Mouse (Mus musculus) erythroblast, embryonic 14.5 days (primary cell): Measurements from ENCODE around the gene Sirt6. TPM values are rescaled to one million over a fixed set of nuclear protein-coding genes. Genes with fewer than 3 reads are reported as not detected.
A peak's percentile ranks its signal among the peaks of the same experiment; 100 is the strongest.

Experiments
- H3K27me3 ChIP-seq: 2 replicates; pipeline ENCODE4 v1.6.1; 2012; ENCODE audit warnings: inconsistent platforms; ENCODE audit not compliant: control insufficient read depth
- H3K36me3 ChIP-seq: 2 replicates; pipeline ENCODE4 v1.6.1; 2012; ENCODE audit warnings: mild to moderate bottlenecking, inconsistent platforms; ENCODE audit not compliant: control insufficient read depth
- H3K4me1 ChIP-seq: 2 replicates; pipeline ENCODE4 v1.6.1; 2012; ENCODE audit warnings: inconsistent platforms; ENCODE audit not compliant: control insufficient read depth
- H3K4me3 ChIP-seq: replicated peaks from 2 replicates; pipeline ENCODE3; 2012; ENCODE audit warnings: moderate library complexity, mild to moderate bottlenecking, inconsistent platforms
- H3K9me3 ChIP-seq: 2 replicates; pipeline ENCODE4 v1.6.1; 2012; ENCODE audit warnings: low read length, inconsistent platforms, mixed read lengths; ENCODE audit not compliant: control insufficient read depth
- GATA1 ChIP-seq: IDR thresholded peaks from 2 replicates; pipeline ENCODE4 v1.6.1; 2012; ENCODE audit warnings: low read length, inconsistent platforms, mixed read lengths
- TAL1 ChIP-seq: IDR thresholded peaks from 3 replicates; pipeline ENCODE4 v1.6.1; 2012; ENCODE audit warnings: low read length, inconsistent platforms, mixed read lengths
- polyA plus RNA-seq: library from polyadenylated mRNA; stranded (reverse); fragments of >175 nt; gene quantifications from 2 replicates; pipeline ENCODE4 v1.2.3, GENCODE M21; 2012

Sirt6 gene
- polyA plus RNA-seq, 1 experiment: 6.6 TPM

GRCm38 (mm10) chr10:81605974-81606751 lies 21.4 kb downstream of the Sirt6 start, which contains the start of gene BC025920:
Gene BC025920, plus strand, starts transcription at chr10:81606270.
- TF ChIP-seq GATA1: no peak
- TF ChIP-seq TAL1: no peak
- Histone ChIP-seq H3K27me3 (no peaks in the 10 kb centered on the region), H3K4me1 (peaks cover 46% of the 10 kb centered on the region), H3K4me3 (peak within 1 kb of the TSS; percentile 68), H3K9me3 (0 out of 2 replicates have a peak, but pooled peaks cover 2% of the 10 kb centered on the region), H3K36me3 (peaks cover 20% of the 10 kb centered on the region)

- TF ChIP-seq TAL1 (no peak), GATA1 (no peak)
- H3K4me1 ChIP-seq: peaks cover 52% of the 10 kb centered on the region
Observed at GRCm38 (mm10) chr10:81605666-81605973, 22.0 kb downstream of the Sirt6 start.

GRCm38 (mm10) chr10:81604968-81605665 lies 22.5 kb downstream of the Sirt6 start:
- H3K36me3 ChIP-seq: peaks cover 20% of the 10 kb centered on the region
- peaks cover 57% of the 10 kb centered on the region for H3K4me1 ChIP-seq
- H3K4me3 ChIP-seq: peak overlapping the region; percentile 68
- no peaks in the 10 kb centered on the region for H3K9me3 ChIP-seq
- TF ChIP-seq TAL1: no peak
- no peak for TF ChIP-seq GATA1
- H3K27me3 ChIP-seq: no peaks in the 10 kb centered on the region

More at GRCm38 (mm10) chr10:81605666-81605973, 22.0 kb downstream of the Sirt6 start:
- peaks cover 20% of the 10 kb centered on the region for H3K36me3 ChIP-seq
- no peaks in the 10 kb centered on the region for H3K9me3 ChIP-seq
- no peaks in the 10 kb centered on the region for H3K27me3 ChIP-seq
- H3K4me3 ChIP-seq: peak overlapping the region; percentile 68

GRCm38 (mm10) chr10:81604019-81604967 lies 23.3 kb downstream of the Sirt6 start:
- peaks cover 5% of the 10 kb centered on the region for H3K27me3 ChIP-seq
- peaks cover 62% of the 10 kb centered on the region for H3K4me1 ChIP-seq
- H3K36me3 ChIP-seq: peaks cover 18% of the 10 kb centered on the region
- no peaks in the 10 kb centered on the region for H3K9me3 ChIP-seq
- no peak for TF ChIP-seq TAL1
- no peak for TF ChIP-seq GATA1
- H3K4me3 ChIP-seq: peak overlapping the region; percentile 68

GRCm38 (mm10) chr10:81602741-81603151 lies 24.9 kb downstream of the Sirt6 start:
- Histone ChIP-seq H3K27me3 (peaks cover 17% of the 10 kb centered on the region), H3K4me3 (no peak overlapping the region), H3K9me3 (no peaks in the 10 kb centered on the region), H3K4me1 (peaks cover 62% of the 10 kb centered on the region), H3K36me3 (peaks cover 2% of the 10 kb centered on the region)
- TF ChIP-seq GATA1: no peak
- TF ChIP-seq TAL1: no peak

- H3K4me1 ChIP-seq: peaks cover 59% of the 10 kb centered on the region
Observed at GRCm38 (mm10) chr10:81601396-81601905, 26.1 kb downstream of the Sirt6 start.

GRCm38 (mm10) chr10:81600738-81601203 lies 26.8 kb downstream of the Sirt6 start, which contains the start of gene Tle6:
Gene Tle6, minus strand, starts transcription at chr10:81601073.
- Histone ChIP-seq H3K36me3 (no peaks in the 10 kb centered on the region), H3K27me3 (peaks cover 36% of the 10 kb centered on the region), H3K9me3 (no peaks in the 10 kb centered on the region), H3K4me3 (peak within 1 kb of the TSS; percentile 64), H3K4me1 (peaks cover 54% of the 10 kb centered on the region)
- TF ChIP-seq GATA1 (no peak), TAL1 (no peak)

More at GRCm38 (mm10) chr10:81601396-81601905, 26.1 kb downstream of the Sirt6 start:
- TF ChIP-seq GATA1 (no peak), TAL1 (no peak)
- Histone ChIP-seq H3K27me3 (peaks cover 29% of the 10 kb centered on the region), H3K4me3 (peak overlapping the region; percentile 64), H3K36me3 (no peaks in the 10 kb centered on the region), H3K9me3 (no peaks in the 10 kb centered on the region)

GRCm38 (mm10) chr10:81600096-81600495 lies 27.5 kb downstream of the Sirt6 start:
- H3K4me3 ChIP-seq: no peak overlapping the region
- H3K27me3 ChIP-seq: peaks cover 43% of the 10 kb centered on the region
- no peaks in the 10 kb centered on the region for H3K36me3 ChIP-seq
- peaks cover 48% of the 10 kb centered on the region for H3K4me1 ChIP-seq
- no peak for TF ChIP-seq TAL1
- TF ChIP-seq GATA1: no peak
- H3K9me3 ChIP-seq: no peaks in the 10 kb centered on the region
